Mouse (Mus musculus): ENCODE results near the gene Nrd1.

Nrd1 gene

DNA sequence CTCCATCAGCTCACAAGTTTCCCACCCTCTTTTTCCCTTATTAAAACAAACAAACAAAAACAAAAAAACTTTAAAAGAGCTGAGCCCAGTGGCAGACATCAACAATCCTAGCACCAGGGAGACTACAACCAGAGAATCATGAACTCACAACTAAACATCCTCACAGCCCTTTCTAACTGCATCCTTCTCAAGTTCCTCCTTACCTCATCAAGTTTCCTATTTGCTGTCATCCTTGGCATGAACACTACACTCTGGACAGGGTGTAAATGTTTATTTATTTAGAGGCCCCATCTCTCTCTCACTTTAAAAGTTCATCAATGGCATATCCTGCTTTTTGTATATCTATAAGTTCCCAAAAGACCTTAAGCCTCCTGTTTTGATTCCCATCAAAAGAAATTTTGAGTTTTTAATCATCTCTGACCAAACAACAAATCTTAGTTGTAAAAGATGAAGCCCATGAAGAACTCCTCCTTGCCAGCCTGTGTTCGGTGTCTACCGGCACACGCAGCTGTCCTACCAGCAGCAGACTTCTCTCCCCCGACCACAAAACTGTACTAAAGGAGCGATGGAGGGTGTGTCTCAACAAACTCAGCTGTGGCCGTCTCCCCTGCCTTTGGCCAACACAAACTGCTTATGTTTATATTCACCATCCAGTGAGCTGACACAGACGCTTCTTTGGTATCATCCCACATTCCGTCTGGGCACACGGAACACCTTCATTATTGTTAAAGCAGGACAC is 102.9 kb downstream of the Nrd1 start:
- no peak for DNase-seq

GRCm38 (mm10) chr4:109105254-109105653 is 104.8 kb downstream of the Nrd1 start:
- no peak for DNase-seq

DNA sequence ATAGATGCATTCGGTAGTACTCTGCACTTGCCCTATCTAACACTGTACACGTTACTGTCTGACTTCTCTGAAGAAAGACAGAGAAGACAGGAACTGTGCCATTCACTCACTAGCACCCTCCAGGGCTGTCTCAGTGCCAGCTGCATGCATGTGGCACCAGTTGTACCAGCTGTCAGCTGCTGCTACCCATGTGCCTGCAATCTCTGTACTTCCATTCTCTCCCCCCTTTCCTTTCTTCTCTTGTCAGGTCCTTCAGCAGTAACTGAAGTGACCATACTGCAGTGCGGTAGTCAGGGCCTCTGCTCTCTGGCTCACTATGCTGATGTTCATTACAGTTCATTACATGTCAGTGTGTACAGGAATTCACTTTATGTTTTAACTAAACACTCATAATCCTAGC is 105.6 kb downstream of the Nrd1 start:
- DNase-seq, result no peak

- DNase-seq, result no peak
These were observed 106.1 kb downstream of the Nrd1 start for GRCm38 (mm10) chr4:109106594-109106993.

DNA sequence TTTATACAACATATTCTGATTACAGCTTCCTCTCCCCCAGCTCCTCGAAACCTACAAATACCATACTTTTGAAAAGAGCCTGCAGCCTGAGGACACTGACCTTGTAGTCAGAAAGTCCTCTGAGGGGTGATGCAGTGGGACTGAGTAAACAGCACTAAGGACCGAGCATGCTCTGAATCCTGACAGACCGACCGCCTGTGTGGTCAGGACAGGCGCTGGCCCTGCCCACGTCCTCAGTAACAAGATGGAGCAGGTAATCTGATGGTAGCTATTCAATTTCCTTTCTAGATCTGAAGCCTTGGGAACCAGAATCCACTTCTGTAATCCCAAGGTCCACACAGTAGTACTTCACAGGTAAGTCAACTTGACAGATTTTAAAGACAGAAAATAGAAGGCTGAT is 108.6 kb downstream of the Nrd1 start:
- DNase-seq, result no peak

- no peak for DNase-seq
These were observed 109.2 kb downstream of the Nrd1 start for GRCm38 (mm10) chr4:109109686-109110085.

GRCm38 (mm10) chr4:109110978-109111377 is 110.5 kb downstream of the Nrd1 start:
- DNase-seq, result no peak

Data from B cell, adult 2 months (primary cell).